Mouse (Mus musculus) urinary bladder, adult 2 months (tissue): Measurements from ENCODE around the gene Ksr2. TPM values are rescaled to one million over a fixed set of nuclear protein-coding genes. Genes with fewer than 3 reads are reported as not detected.
"Not testable (repeated sequence)": the region's sequence is repeated elsewhere in the genome, so short reads cannot be mapped to it uniquely, and the experiment has no call there.

Experiments used
- DNase-seq: peaks from one replicate; pipeline ENCODE4 v3.0.0; 2022; ENCODE audit warnings: low spot score
- polyA plus RNA-seq: library from polyadenylated mRNA; depleted of rRNA; stranded (reverse); fragments of >200 nt; gene quantifications from 2 replicates; pipeline ENCODE4 v1.2.3, GENCODE M21; 2012

Gene Ksr2
- polyA plus RNA-seq, 1 experiment, result 0.83 TPM

- DNase-seq, result no peak
Observed at GRCm38 (mm10) chr5:117408216-117408615, 5.6 kb upstream of the Ksr2 start.

GRCm38 (mm10) chr5:117409369-117409768 is 4.4 kb upstream of the Ksr2 start:
- no peak for DNase-seq

- DNase-seq, result no peak
Observed at GRCm38 (mm10) chr5:117414611-117415010, 811 bp downstream of the Ksr2 start.

- no peak for DNase-seq
Observed at GRCm38 (mm10) chr5:117415011-117415912, 1.5 kb downstream of the Ksr2 start.

GRCm38 (mm10) chr5:117417442-117417841 is 3.6 kb downstream of the Ksr2 start:
- DNase-seq, result no peak

- not testable (repeated sequence) for DNase-seq
Observed at GRCm38 (mm10) chr5:117433501-117433900, 19.7 kb downstream of the Ksr2 start.

- no peak for DNase-seq
Observed at GRCm38 (mm10) chr5:117440261-117440660, 26.5 kb downstream of the Ksr2 start.

GRCm38 (mm10) chr5:117441242-117441842 is 27.5 kb downstream of the Ksr2 start:
- no peak for DNase-seq

- DNase-seq, result no peak
Observed at GRCm38 (mm10) chr5:117442157-117442765, 28.5 kb downstream of the Ksr2 start.

- no peak for DNase-seq
Observed at GRCm38 (mm10) chr5:117443141-117443540, 29.3 kb downstream of the Ksr2 start.

- no peak for DNase-seq
Observed at GRCm38 (mm10) chr5:117443902-117444301, 30.1 kb downstream of the Ksr2 start.

GRCm38 (mm10) chr5:117447698-117448097 is 33.9 kb downstream of the Ksr2 start:
- no peak for DNase-seq

GRCm38 (mm10) chr5:117452013-117452412 is 38.2 kb downstream of the Ksr2 start:
- DNase-seq, result no peak

GRCm38 (mm10) chr5:117455546-117455945 is 41.7 kb downstream of the Ksr2 start:
- no peak for DNase-seq

- DNase-seq, result no peak
Observed at GRCm38 (mm10) chr5:117457121-117457520, 43.3 kb downstream of the Ksr2 start.

GRCm38 (mm10) chr5:117457583-117457982 is 43.8 kb downstream of the Ksr2 start:
- no peak for DNase-seq

GRCm38 (mm10) chr5:117458899-117459298 is 45.1 kb downstream of the Ksr2 start:
- DNase-seq, result no peak

GRCm38 (mm10) chr5:117460261-117460660 is 46.5 kb downstream of the Ksr2 start:
- DNase-seq, result no peak

- peak; percentile 28 for DNase-seq
Observed at GRCm38 (mm10) chr5:117467052-117467451, 53.3 kb downstream of the Ksr2 start.

- DNase-seq, result no peak
Observed at GRCm38 (mm10) chr5:117468961-117469360, 55.2 kb downstream of the Ksr2 start.

- no peak for DNase-seq
Observed at GRCm38 (mm10) chr5:117469572-117469971, 55.8 kb downstream of the Ksr2 start.

- no peak for DNase-seq
Observed at GRCm38 (mm10) chr5:117481162-117481561, 67.4 kb downstream of the Ksr2 start.

GRCm38 (mm10) chr5:117481586-117481985 is 67.8 kb downstream of the Ksr2 start:
- no peak for DNase-seq
